Mouse (Mus musculus): ENCODE data around the gene Ccdc78. TPM values are rescaled to one million over a fixed set of nuclear protein-coding genes. Genes with fewer than 3 reads are reported as not detected.

Ccdc78 gene
- polyA plus RNA-seq, 1 experiment from 2014 or later = 0.24 TPM

- TF ChIP-seq EP300 (optimal IDR thresholded peaks at IDR 0.05) (no peak), CTCF (IDR thresholded peaks at IDR 0.05; ENCODE audit: low read depth) (no peak)
- WGBS = 9% methylated on average over 6 of the region's 6 CpGs
- peak overlapping the region; percentile 78 for H3K4me3 ChIP-seq (ENCODE audit: low read depth, low read length)
- ATAC-seq (ENCODE audit: low FRiP score, low TSS enrichment) (no peak), DNase-seq (ENCODE audit: low spot score) (no peak)
- peak overlapping the region; percentile 88 for H3K4me2 ChIP-seq (replicated peaks; ENCODE audit: low read depth)
- H3K36me3 ChIP-seq (ENCODE audit: control insufficient read depth, insufficient read depth, low read length) = peaks cover 13% of the 10 kb centered on the region
- no peaks in the 10 kb centered on the region for H3K27me3 ChIP-seq (ENCODE audit: control insufficient read depth, insufficient read depth, low read length)
- H3K9ac ChIP-seq (ENCODE audit: low read length) = peak overlapping the region; percentile 80
- H3K9me3 ChIP-seq (ENCODE audit: control insufficient read depth, low read length) = no peaks in the 10 kb centered on the region
- peak overlapping the region; percentile 98 for H3K27ac ChIP-seq (replicated peaks)
- H3K4me1 ChIP-seq (replicated peaks; ENCODE audit: control insufficient read depth, insufficient read depth) = peaks cover 31% of the 10 kb centered on the region
Observed at GRCm38 (mm10) chr17:25833961-25834594, 47.7 kb downstream of the Ccdc78 start.

- peak overlapping the region; percentile 78 for H3K4me3 ChIP-seq (ENCODE audit: low read depth, low read length)
- ATAC-seq (ENCODE audit: low FRiP score, low TSS enrichment) = no peak
- H3K9ac ChIP-seq (ENCODE audit: low read length) = peak overlapping the region; percentile 80
- H3K27ac ChIP-seq (replicated peaks) = 0 out of 2 replicates have a peak overlapping the region, but pooled peaks have one; percentile 24
- no peak for DNase-seq (ENCODE audit: low spot score)
- 66% methylated on average over 12 of the region's 12 CpGs for WGBS
- peak overlapping the region; percentile 88 for H3K4me2 ChIP-seq (replicated peaks; ENCODE audit: low read depth)
- no peaks in the 10 kb centered on the region for H3K27me3 ChIP-seq (ENCODE audit: control insufficient read depth, insufficient read depth, low read length)
- peaks cover 18% of the 10 kb centered on the region for H3K36me3 ChIP-seq (ENCODE audit: control insufficient read depth, insufficient read depth, low read length)
- no peaks in the 10 kb centered on the region for H3K9me3 ChIP-seq (ENCODE audit: control insufficient read depth, low read length)
- peaks cover 28% of the 10 kb centered on the region for H3K4me1 ChIP-seq (replicated peaks; ENCODE audit: control insufficient read depth, insufficient read depth)
- TF ChIP-seq CTCF (IDR thresholded peaks at IDR 0.05; ENCODE audit: low read depth) (no peak), EP300 (optimal IDR thresholded peaks at IDR 0.05) (no peak)
Observed at GRCm38 (mm10) chr17:25834595-25835222, 48.3 kb downstream of the Ccdc78 start.

GRCm38 (mm10) chr17:25835301-25835700, 48.9 kb downstream of the Ccdc78 start:
- peaks cover 27% of the 10 kb centered on the region for H3K4me1 ChIP-seq (replicated peaks; ENCODE audit: control insufficient read depth, insufficient read depth)
- DNase-seq (ENCODE audit: low spot score) (no peak), ATAC-seq (ENCODE audit: low FRiP score, low TSS enrichment) (no peak)
- no peak for TF ChIP-seq EP300 (optimal IDR thresholded peaks at IDR 0.05)
- TF ChIP-seq CTCF (IDR thresholded peaks at IDR 0.05; ENCODE audit: low read depth) = no peak
- peak overlapping the region; percentile 88; the same call in 1 of the 2 replicates for H3K4me2 ChIP-seq (replicated peaks; ENCODE audit: low read depth)
- 80% methylated on average over 7 of the region's 7 CpGs for WGBS
- H3K27ac ChIP-seq (replicated peaks) = no peak overlapping the region
- no peaks in the 10 kb centered on the region for H3K9me3 ChIP-seq (ENCODE audit: control insufficient read depth, low read length)
- H3K9ac ChIP-seq (ENCODE audit: low read length) = no peak overlapping the region
- no peak overlapping the region for H3K4me3 ChIP-seq (ENCODE audit: low read depth, low read length)
- H3K36me3 ChIP-seq (ENCODE audit: control insufficient read depth, insufficient read depth, low read length) = peaks cover 23% of the 10 kb centered on the region
- no peaks in the 10 kb centered on the region for H3K27me3 ChIP-seq (ENCODE audit: control insufficient read depth, insufficient read depth, low read length)

GRCm38 (mm10) chr17:25835816-25836215, 49.4 kb downstream of the Ccdc78 start:
- no peak overlapping the region; the same call in 1 of the 2 replicates for H3K27ac ChIP-seq (replicated peaks)

GRCm38 (mm10) chr17:25836397-25837075, 50.2 kb downstream of the Ccdc78 start:
- H3K4me1 ChIP-seq (replicated peaks; ENCODE audit: control insufficient read depth, insufficient read depth) = peaks cover 26% of the 10 kb centered on the region
- no peaks in the 10 kb centered on the region for H3K27me3 ChIP-seq (ENCODE audit: control insufficient read depth, insufficient read depth, low read length)
- WGBS = 22% methylated on average over 20 of the region's 23 CpGs
- peak overlapping the region; percentile 37 for H3K4me3 ChIP-seq (ENCODE audit: low read depth, low read length)
- DNase-seq (ENCODE audit: low spot score) = peak; percentile 55
- peak overlapping the region; percentile 63 for H3K27ac ChIP-seq (replicated peaks)
- ATAC-seq (ENCODE audit: low FRiP score, low TSS enrichment) = no peak
- TF ChIP-seq CTCF (IDR thresholded peaks at IDR 0.05; ENCODE audit: low read depth) = no peak
- TF ChIP-seq EP300 (optimal IDR thresholded peaks at IDR 0.05) = no peak
- peak overlapping the region; percentile 75 for H3K4me2 ChIP-seq (replicated peaks; ENCODE audit: low read depth)
- H3K9me3 ChIP-seq (ENCODE audit: control insufficient read depth, low read length) = no peaks in the 10 kb centered on the region
- H3K36me3 ChIP-seq (ENCODE audit: control insufficient read depth, insufficient read depth, low read length) = peaks cover 28% of the 10 kb centered on the region
- H3K9ac ChIP-seq (ENCODE audit: low read length) = peak overlapping the region; percentile 60

More at GRCm38 (mm10) chr17:25835816-25836215, 49.4 kb downstream of the Ccdc78 start:
- DNase-seq (ENCODE audit: low spot score) (no peak), ATAC-seq (ENCODE audit: low FRiP score, low TSS enrichment) (no peak)
- no peaks in the 10 kb centered on the region for H3K9me3 ChIP-seq (ENCODE audit: control insufficient read depth, low read length)
- no peak overlapping the region for H3K4me3 ChIP-seq (ENCODE audit: low read depth, low read length)
- TF ChIP-seq CTCF (IDR thresholded peaks at IDR 0.05; ENCODE audit: low read depth) (no peak), EP300 (optimal IDR thresholded peaks at IDR 0.05) (no peak)
- 85% methylated on average over 16 of the region's 16 CpGs for WGBS
- H3K36me3 ChIP-seq (ENCODE audit: control insufficient read depth, insufficient read depth, low read length) = peaks cover 23% of the 10 kb centered on the region
- peaks cover 27% of the 10 kb centered on the region for H3K4me1 ChIP-seq (replicated peaks; ENCODE audit: control insufficient read depth, insufficient read depth)
- H3K27me3 ChIP-seq (ENCODE audit: control insufficient read depth, insufficient read depth, low read length) = no peaks in the 10 kb centered on the region
- peak overlapping the region; percentile 60; the same call in 1 of the 2 replicates for H3K9ac ChIP-seq (ENCODE audit: low read length)
- peak overlapping the region; percentile 75 for H3K4me2 ChIP-seq (replicated peaks; ENCODE audit: low read depth)
